Mouse (Mus musculus) thymus, postnatal 36 days (tissue): ENCODE results near the gene Olfr1249.
"Not testable (repeated sequence)": the region's sequence is repeated elsewhere in the genome, so short reads cannot be mapped to it uniquely, and the experiment has no call there.

Experiments
- DNase-seq, 2 experiments: peaks; one replicate each; pipeline ENCODE4 v3.0.0; 2022; ENCODE audit warnings: mixed read lengths in 2 of 2

Gene Olfr1249

DNA sequence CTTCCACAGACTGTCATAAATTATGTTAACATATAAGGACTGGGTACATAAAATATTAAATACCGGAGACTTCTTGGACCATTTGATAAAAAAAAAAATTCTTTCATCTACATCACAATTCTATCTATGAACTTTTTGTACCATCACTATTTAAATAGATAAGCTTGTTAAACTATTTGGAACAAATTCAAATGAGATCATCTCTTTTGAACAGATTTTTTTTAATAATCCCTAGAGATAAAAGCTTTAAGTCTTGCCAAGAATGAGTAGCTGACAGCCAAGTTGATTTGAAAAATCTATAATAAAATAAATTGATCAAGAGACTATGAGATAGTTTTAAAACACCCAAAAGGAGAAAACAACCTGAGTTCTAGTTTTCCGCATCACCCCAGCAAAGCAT, at the start of gene Olfr1249:
Gene Olfr1249, minus strand, starts transcription at position 101 of the 400 bp plus-strand sequence.
- DNase-seq, result no peak

DNA sequence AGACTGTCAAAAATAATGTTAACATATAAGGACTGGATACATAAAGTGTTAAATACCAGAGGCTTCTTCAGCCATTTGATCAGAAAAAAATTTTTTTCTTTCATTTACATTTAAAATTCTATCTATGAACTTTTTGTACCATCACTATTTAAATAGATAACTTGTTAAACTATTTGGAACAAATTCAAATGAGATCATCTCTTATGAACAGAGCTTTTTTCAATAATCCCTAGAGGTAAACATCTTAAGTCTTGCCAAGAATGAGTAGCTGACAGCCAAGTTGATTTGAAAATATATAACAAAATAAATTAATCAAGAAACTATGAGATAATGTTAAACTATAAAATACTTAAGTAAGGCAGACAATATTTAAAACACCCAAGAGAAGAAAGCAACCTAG, 37.1 kb upstream of the Olfr1249 start, which contains the start of gene Olfr1251:
Gene Olfr1251, minus strand, starts transcription at position 101 of the 400 bp plus-strand sequence.
- DNase-seq, result no peak

DNA sequence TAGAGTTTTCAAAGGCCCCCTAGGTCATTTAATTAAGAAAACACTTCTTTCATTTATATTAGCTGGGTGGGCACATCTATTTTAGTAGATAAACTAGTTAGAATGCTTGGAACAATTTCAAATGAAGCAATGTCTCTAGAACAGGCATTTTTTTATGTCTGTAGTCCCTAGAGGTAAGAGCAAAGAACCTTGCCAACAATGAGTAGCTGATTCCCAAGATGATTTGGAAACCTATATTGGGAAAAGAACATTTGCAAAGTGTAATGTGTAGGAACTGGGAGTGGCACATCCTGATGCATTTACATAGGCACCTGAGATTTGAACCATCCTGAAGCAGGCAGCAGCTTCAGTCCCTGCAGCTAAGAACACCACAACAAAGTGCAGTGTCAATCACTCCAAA, 26.6 kb upstream of the Olfr1249 start, which contains the start of gene Olfr1250:
Gene Olfr1250, minus strand, starts transcription at position 101 of the 400 bp plus-strand sequence.
- DNase-seq, result no peak

DNA sequence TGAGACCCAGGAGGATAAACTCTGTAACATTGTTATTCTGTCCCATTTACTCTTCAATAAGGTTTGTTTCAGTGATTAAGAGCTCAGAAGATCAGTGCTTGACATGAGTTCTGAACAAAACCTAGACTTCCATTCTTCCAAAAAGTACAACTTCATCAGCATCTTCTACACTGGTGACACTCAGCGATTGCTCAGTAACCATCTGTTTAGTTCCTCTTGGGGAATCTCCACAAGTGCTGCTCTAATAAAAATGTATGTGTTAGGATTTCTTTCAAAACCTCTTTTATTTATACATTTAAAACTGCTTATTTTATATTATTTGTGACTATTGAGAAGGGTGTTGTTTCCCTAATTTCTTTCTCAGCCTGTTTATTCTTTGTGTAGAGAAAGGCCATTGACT, 16.6 kb downstream of the Olfr1249 start, which contains the start of gene Olfr1248:
Gene Olfr1248, minus strand, starts transcription at position 101 of the 400 bp plus-strand sequence.
- DNase-seq, result not testable (repeated sequence)

DNA sequence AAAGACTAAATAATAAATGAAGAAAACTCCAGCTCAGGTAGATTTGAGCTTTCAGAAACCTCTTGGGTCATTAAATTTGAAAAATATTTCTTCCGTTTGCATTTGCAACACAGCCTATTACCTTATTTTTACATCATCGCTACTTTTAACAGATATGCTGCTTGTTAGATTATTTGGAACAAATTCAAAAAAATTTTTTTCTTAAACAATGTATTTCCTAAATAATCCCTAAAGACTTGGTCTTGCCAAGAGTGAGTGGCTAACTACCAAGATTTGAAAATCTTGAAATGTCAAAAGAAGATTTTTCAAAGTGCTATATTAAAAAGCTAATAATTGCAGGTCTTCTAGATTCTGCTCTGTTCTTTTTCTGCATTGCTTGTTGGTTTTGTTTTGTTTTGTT, 20.8 kb downstream of the Olfr1249 start, which contains the start of gene Olfr1247:
Gene Olfr1247, minus strand, starts transcription at position 101 of the 400 bp plus-strand sequence.
- no peak for DNase-seq

DNA sequence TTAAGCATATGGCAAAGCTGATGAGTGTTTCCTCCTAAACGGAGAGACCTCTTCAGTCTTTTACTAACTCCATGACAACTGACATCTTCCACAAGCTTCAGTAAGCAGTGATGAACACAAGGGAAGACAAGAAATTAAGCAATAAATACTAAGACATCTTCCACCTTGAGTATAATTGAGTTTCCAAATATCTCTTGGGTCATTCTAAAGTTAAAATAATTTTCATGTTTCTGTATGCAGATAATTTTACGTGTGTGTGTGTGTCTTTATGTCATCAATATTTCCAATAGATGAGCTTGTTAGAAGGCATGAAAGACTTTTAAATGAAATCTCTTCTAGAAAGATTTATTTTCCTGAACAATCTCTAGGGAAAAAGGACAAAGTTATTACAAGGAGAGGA, 41.7 kb downstream of the Olfr1249 start, which contains the start of gene Olfr1246:
Gene Olfr1246, minus strand, starts transcription at position 101 of the 400 bp plus-strand sequence.
- no peak for DNase-seq
